Mouse (Mus musculus) intestine, embryonic 14.5 days (tissue): ENCODE data around the gene Macf1. TPM values are rescaled to one million over a fixed set of nuclear protein-coding genes. Genes with fewer than 3 reads are reported as not detected.

Experiments used
- ATAC-seq: fragments of 200-750 bp; cut with Nextera tagmentation; replicated peaks from 2 replicates; pipeline ENCODE4 v1.8.0; 2017; ENCODE audit warnings: low read depth, moderate number of reproducible peaks, moderate TSS enrichment, moderate library complexity; ENCODE audit not compliant: low FRiP score, low TSS enrichment
- DNase-seq: peaks from one replicate; pipeline ENCODE4 v3.0.0-alpha.2; 2018; ENCODE audit warnings: low spot score
- H3K27ac ChIP-seq: fragments of 300-500 bp; sonication (generic); 2 replicates; pipeline ENCODE4 v1.5.1; 2014; ENCODE audit warnings: low read depth, mild to moderate bottlenecking, control low read depth
- H3K27me3 ChIP-seq: fragments of 300-500 bp; sonication (generic); replicated peaks from 2 replicates; pipeline ENCODE4 v1.6.1; 2014; ENCODE audit warnings: low read length, control low read depth; ENCODE audit not compliant: control insufficient read depth, insufficient read depth
- H3K36me3 ChIP-seq: fragments of 300-500 bp; sonication (generic); 2 replicates; pipeline ENCODE4 v1.6.1; 2014; ENCODE audit warnings: low read length, control low read depth; ENCODE audit not compliant: control insufficient read depth, insufficient read depth
- H3K4me1 ChIP-seq: fragments of 300-500 bp; sonication (generic); replicated peaks from 2 replicates; pipeline ENCODE4 v1.6.1; 2014; ENCODE audit warnings: low read length, control low read depth, mixed read lengths; ENCODE audit not compliant: control insufficient read depth, insufficient read depth
- H3K4me2 ChIP-seq: fragments of 300-500 bp; sonication (generic); 2 replicates; pipeline ENCODE4 v1.6.1; 2014; ENCODE audit warnings: low read length
- H3K4me3 ChIP-seq: fragments of 300-500 bp; sonication (generic); 2 replicates; pipeline ENCODE4 v1.5.1; 2014; ENCODE audit warnings: low read depth, low read length, control low read depth, mixed read lengths
- H3K9ac ChIP-seq: fragments of 300-500 bp; sonication (generic); 2 replicates; pipeline ENCODE4 v1.6.1; 2014; ENCODE audit warnings: mild to moderate bottlenecking, low read length
- H3K9me3 ChIP-seq: fragments of 300-500 bp; sonication (generic); 2 replicates; pipeline ENCODE4 v1.6.1; 2016; ENCODE audit warnings: low read length, control low read depth; ENCODE audit not compliant: control insufficient read depth
- WGBS: fragments of 180-500 bp; shearing (Covaris S2); extraction: QIAGEN DNeasy Blood & Tissue Kit; methylation state at CpG from one replicate; pipeline ENCODE4 v1.1.7; 2014; 5-methylcytosine and 5-hydroxymethylcytosine counted together
- polyA plus RNA-seq: library from polyadenylated mRNA; unstranded; fragments of >200 nt; fragmentation: Nextera tagmentation; extraction: Ambion mirVana; gene quantifications from 2 replicates; pipeline ENCODE4 v1.2.1, GENCODE M21; 2014

The Macf1 gene
- polyA plus RNA-seq, 1 experiment from 2014 or later, result 64.7 TPM

GRCm38 (mm10) chr4:123605948-123606347 is 78.2 kb downstream of the Macf1 start:
- Histone ChIP-seq H3K36me3 (no peaks in the 10 kb centered on the region), H3K9ac (no peak overlapping the region), H3K4me2 (no peak overlapping the region), H3K9me3 (no peaks in the 10 kb centered on the region), H3K4me3 (no peak overlapping the region), H3K27ac (no peak overlapping the region), H3K4me1 (0 out of 2 replicates have a peak, but pooled peaks cover 3% of the 10 kb centered on the region), H3K27me3 (no peaks in the 10 kb centered on the region)
- no peak for ATAC-seq
- 48% methylated on average over 5 of the region's 5 CpGs for WGBS
- DNase-seq, result no peak

GRCm38 (mm10) chr4:123605309-123605708 is 78.9 kb downstream of the Macf1 start:
- Histone ChIP-seq H3K9ac (no peak overlapping the region), H3K9me3 (no peaks in the 10 kb centered on the region), H3K4me3 (no peak overlapping the region), H3K4me1 (0 out of 2 replicates have a peak, but pooled peaks cover 3% of the 10 kb centered on the region), H3K36me3 (no peaks in the 10 kb centered on the region), H3K27ac (no peak overlapping the region), H3K27me3 (no peaks in the 10 kb centered on the region), H3K4me2 (no peak overlapping the region)
- DNase-seq, result no peak
- WGBS, result 75% methylated on average over 1 of the region's 1 CpGs
- no peak for ATAC-seq

GRCm38 (mm10) chr4:123602700-123603261 is 81.4 kb downstream of the Macf1 start:
- no peak for ATAC-seq
- Histone ChIP-seq H3K4me2 (no peak overlapping the region), H3K27me3 (no peaks in the 10 kb centered on the region), H3K9ac (no peak overlapping the region), H3K4me3 (no peak overlapping the region), H3K36me3 (no peaks in the 10 kb centered on the region), H3K4me1 (0 out of 2 replicates have a peak, but pooled peaks cover 5% of the 10 kb centered on the region), H3K9me3 (no peaks in the 10 kb centered on the region), H3K27ac (no peak overlapping the region)
- WGBS, result 91% methylated on average over 2 of the region's 2 CpGs
- no peak for DNase-seq

- 0 out of 2 replicates have a peak, but pooled peaks cover 3% of the 10 kb centered on the region for H3K4me1 ChIP-seq
- no peak overlapping the region for H3K27ac ChIP-seq
- no peak for DNase-seq
- H3K9ac ChIP-seq, result no peak overlapping the region
- no peak overlapping the region for H3K4me2 ChIP-seq
- no peaks in the 10 kb centered on the region for H3K27me3 ChIP-seq
- no peak for ATAC-seq
- H3K36me3 ChIP-seq, result no peaks in the 10 kb centered on the region
- H3K4me3 ChIP-seq, result no peak overlapping the region
- no peaks in the 10 kb centered on the region for H3K9me3 ChIP-seq
- 88% methylated on average over 1 of the region's 1 CpGs for WGBS
Observed at GRCm38 (mm10) chr4:123601036-123601435, 83.1 kb downstream of the Macf1 start.

- no peaks in the 10 kb centered on the region for H3K36me3 ChIP-seq
Observed at GRCm38 (mm10) chr4:123598519-123599228, 85.5 kb downstream of the Macf1 start.

GRCm38 (mm10) chr4:123594381-123594806 is 89.8 kb downstream of the Macf1 start:
- Histone ChIP-seq H3K27ac (peak overlapping the region; percentile 70), H3K27me3 (no peaks in the 10 kb centered on the region), H3K4me1 (peaks cover 23% of the 10 kb centered on the region), H3K36me3 (no peaks in the 10 kb centered on the region), H3K4me2 (no peak overlapping the region), H3K4me3 (no peak overlapping the region), H3K9ac (no peak overlapping the region), H3K9me3 (no peaks in the 10 kb centered on the region)
- no peak for ATAC-seq
- no peak for DNase-seq
- WGBS, result 48% methylated on average over 5 of the region's 5 CpGs

More at GRCm38 (mm10) chr4:123598519-123599228, 85.5 kb downstream of the Macf1 start:
- Histone ChIP-seq H3K4me2 (no peak overlapping the region), H3K4me1 (peaks cover 17% of the 10 kb centered on the region), H3K9me3 (no peaks in the 10 kb centered on the region), H3K27me3 (no peaks in the 10 kb centered on the region), H3K27ac (no peak overlapping the region), H3K9ac (no peak overlapping the region), H3K4me3 (no peak overlapping the region)
- ATAC-seq (no peak), DNase-seq (no peak)
- WGBS, result 73% methylated on average over 11 of the region's 11 CpGs

- Histone ChIP-seq H3K4me3 (no peak overlapping the region), H3K4me1 (peaks cover 23% of the 10 kb centered on the region), H3K4me2 (no peak overlapping the region), H3K27ac (peak overlapping the region; percentile 70), H3K27me3 (no peaks in the 10 kb centered on the region), H3K9ac (no peak overlapping the region), H3K9me3 (no peaks in the 10 kb centered on the region), H3K36me3 (no peaks in the 10 kb centered on the region)
- DNase-seq (no peak), ATAC-seq (no peak)
- 30% methylated on average over 3 of the region's 3 CpGs for WGBS
Observed at GRCm38 (mm10) chr4:123593664-123594063, 90.5 kb downstream of the Macf1 start.

GRCm38 (mm10) chr4:123592046-123592445 is 92.1 kb downstream of the Macf1 start:
- H3K27ac ChIP-seq, result no peak overlapping the region
- H3K4me3 ChIP-seq, result no peak overlapping the region
- peaks cover 23% of the 10 kb centered on the region for H3K4me1 ChIP-seq
- ATAC-seq (no peak), DNase-seq (no peak)
- no peak overlapping the region for H3K9ac ChIP-seq
- H3K4me2 ChIP-seq, result no peak overlapping the region
- WGBS, result 72% methylated on average over 5 of the region's 5 CpGs
- no peaks in the 10 kb centered on the region for H3K9me3 ChIP-seq
- H3K27me3 ChIP-seq, result no peaks in the 10 kb centered on the region
- H3K36me3 ChIP-seq, result no peaks in the 10 kb centered on the region
